ENCODE assay signal across 8 mouse cellular contexts in the genomic region with DNA sequence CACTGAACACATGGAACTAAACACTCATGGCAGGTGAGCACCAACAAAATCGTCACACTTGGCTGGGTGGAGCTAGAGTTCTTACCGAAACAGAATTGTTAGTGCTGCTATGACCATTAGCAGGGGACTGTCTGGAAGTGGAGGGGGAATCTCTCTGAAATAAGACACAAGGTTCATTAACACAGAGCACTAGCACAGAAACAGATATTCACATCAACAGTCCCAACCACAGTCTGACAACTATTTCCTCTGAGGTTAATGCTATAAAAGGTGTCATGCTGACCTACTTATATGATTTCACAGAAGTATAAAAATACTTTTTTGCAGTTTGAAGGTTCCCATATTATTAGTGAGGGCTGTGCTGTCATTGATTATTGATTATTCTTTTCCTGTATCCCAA.
"Had no signal": no experiment of that assay in that cellular context is flagged by ENCODE, and none has a peak within 500 bp of the region (broad histone marks: within the 10 kb centered on the region; RNA-seq: fewer than 3 reads in every experiment).

No protein-coding gene starts in this region.

- DNase-seq: kidney, adult 2 months; kidney, postnatal 14 days; layer of hippocampus, postnatal 36 days; left cerebral cortex, postnatal 4 days; lung, adult 18-20 months; lung, postnatal 10 days; right cerebral cortex, adult 18-20 months; thymus, adult 2 months had no signal
